Mouse (Mus musculus) liver, embryonic 14.5 days (tissue): ENCODE results near the gene Oxt.

Source experiments
- CTCF ChIP-seq: IDR thresholded peaks from 2 replicates; pipeline ENCODE4 v1.5.1; 2016; ENCODE audit warnings: antibody characterized with exemption, low read depth, control low read depth
- EP300 ChIP-seq: IDR thresholded peaks from 2 replicates; pipeline ENCODE4 v1.6.1; 2016; ENCODE audit warnings: antibody characterized with exemption, low read depth

GRCm38 (mm10) chr2:130575873-130576272 is at the start of gene Oxt:
- TF ChIP-seq EP300 (no peak), CTCF (no peak)
